Mouse (Mus musculus): Measurements from ENCODE around the gene Yap1.

GRCm38 (mm10) chr9:7914925-7915324, 89.5 kb downstream of the Yap1 start:
- TF ChIP-seq POLR2A (IDR thresholded peaks at IDR 0.05; ENCODE audit: low read depth, low read length) (no peak), CTCF (IDR thresholded peaks at IDR 0.05; ENCODE audit: extremely low read depth, insufficient read length, insufficient replicate concordance, low read depth, low read length) (no peak)

Data from small intestine, adult 2 months (tissue).